Mouse (Mus musculus) cortical plate, adult 2 months (tissue): Measurements from ENCODE around the gene AC131692.1.

Experiments used
- CTCF ChIP-seq: fragments of 200-500 bp; IDR thresholded peaks from 2 replicates; pipeline ENCODE4 v1.5.1; 2011; ENCODE audit warnings: mild to moderate bottlenecking, control low read depth, low read length; ENCODE audit not compliant: insufficient read depth; ENCODE audit errors: extremely low read depth
- POLR2A ChIP-seq: fragments of 200-500 bp; IDR thresholded peaks from 2 replicates; pipeline ENCODE4 v1.6.1; 2011; ENCODE audit warnings: mild to moderate bottlenecking, low read length, control low read depth; ENCODE audit not compliant: insufficient read depth; ENCODE audit errors: extremely low read depth

GRCm38 (mm10) chr19:6104476-6104875 lies 10.3 kb downstream of the AC131692.1 start:
- TF ChIP-seq POLR2A (no peak), CTCF (no peak)
